Mouse (Mus musculus) hindbrain, embryonic 12.5 days (tissue): ENCODE results near the gene Lingo1. TPM values are rescaled to one million over a fixed set of nuclear protein-coding genes. Genes with fewer than 3 reads are reported as not detected.
A peak's percentile ranks its signal among the peaks of the same experiment; 100 is the strongest.

Experiments
- ATAC-seq: fragments of 200-750 bp; cut with Nextera tagmentation; 2 replicates; pipeline ENCODE4 v1.8.0; 2017; ENCODE audit warnings: moderate TSS enrichment; ENCODE audit not compliant: low FRiP score
- H3K27ac ChIP-seq: fragments of 300-500 bp; sonication (generic); 2 replicates; pipeline ENCODE4 v1.5.1; 2016; ENCODE audit warnings: mild to moderate bottlenecking
- H3K27me3 ChIP-seq: fragments of 300-500 bp; sonication (generic); 2 replicates; pipeline ENCODE4 v1.6.1; 2016; ENCODE audit warnings: mild to moderate bottlenecking
- H3K36me3 ChIP-seq: fragments of 300-500 bp; sonication (generic); 2 replicates; pipeline ENCODE4 v1.6.1; 2016; ENCODE audit warnings: mild to moderate bottlenecking
- H3K4me1 ChIP-seq: fragments of 300-500 bp; sonication (generic); 2 replicates; pipeline ENCODE4 v1.6.1; 2016
- H3K4me2 ChIP-seq: fragments of 300-500 bp; sonication (generic); replicated peaks from 2 replicates; pipeline ENCODE4 v1.6.1; 2016; ENCODE audit warnings: mild to moderate bottlenecking
- H3K4me3 ChIP-seq: fragments of 300-500 bp; sonication (generic); 2 replicates; pipeline ENCODE4 v1.5.1; 2016; ENCODE audit warnings: mild to moderate bottlenecking
- H3K9ac ChIP-seq: fragments of 300-500 bp; sonication (generic); 2 replicates; pipeline ENCODE4 v1.6.1; 2016; ENCODE audit warnings: mild to moderate bottlenecking, moderate library complexity
- H3K9me3 ChIP-seq: fragments of 300-500 bp; sonication (generic); replicated peaks from 2 replicates; pipeline ENCODE4 v1.6.1; 2016; ENCODE audit warnings: mild to moderate bottlenecking
- WGBS: fragments of 180-500 bp; shearing (Covaris S2); methylation state at CpG from one replicate; pipeline ENCODE4 v1.1.7; 2016; 5-methylcytosine and 5-hydroxymethylcytosine counted together
- polyA plus RNA-seq: library from polyadenylated mRNA; unstranded; fragments of >200 nt; fragmentation: Nextera tagmentation; extraction: Ambion mirVana; gene quantifications from 2 replicates; pipeline ENCODE4 v1.2.1, GENCODE M21; 2016

Gene Lingo1
- 35.6 and 36.9 TPM in 2 replicates for polyA plus RNA-seq

DNA sequence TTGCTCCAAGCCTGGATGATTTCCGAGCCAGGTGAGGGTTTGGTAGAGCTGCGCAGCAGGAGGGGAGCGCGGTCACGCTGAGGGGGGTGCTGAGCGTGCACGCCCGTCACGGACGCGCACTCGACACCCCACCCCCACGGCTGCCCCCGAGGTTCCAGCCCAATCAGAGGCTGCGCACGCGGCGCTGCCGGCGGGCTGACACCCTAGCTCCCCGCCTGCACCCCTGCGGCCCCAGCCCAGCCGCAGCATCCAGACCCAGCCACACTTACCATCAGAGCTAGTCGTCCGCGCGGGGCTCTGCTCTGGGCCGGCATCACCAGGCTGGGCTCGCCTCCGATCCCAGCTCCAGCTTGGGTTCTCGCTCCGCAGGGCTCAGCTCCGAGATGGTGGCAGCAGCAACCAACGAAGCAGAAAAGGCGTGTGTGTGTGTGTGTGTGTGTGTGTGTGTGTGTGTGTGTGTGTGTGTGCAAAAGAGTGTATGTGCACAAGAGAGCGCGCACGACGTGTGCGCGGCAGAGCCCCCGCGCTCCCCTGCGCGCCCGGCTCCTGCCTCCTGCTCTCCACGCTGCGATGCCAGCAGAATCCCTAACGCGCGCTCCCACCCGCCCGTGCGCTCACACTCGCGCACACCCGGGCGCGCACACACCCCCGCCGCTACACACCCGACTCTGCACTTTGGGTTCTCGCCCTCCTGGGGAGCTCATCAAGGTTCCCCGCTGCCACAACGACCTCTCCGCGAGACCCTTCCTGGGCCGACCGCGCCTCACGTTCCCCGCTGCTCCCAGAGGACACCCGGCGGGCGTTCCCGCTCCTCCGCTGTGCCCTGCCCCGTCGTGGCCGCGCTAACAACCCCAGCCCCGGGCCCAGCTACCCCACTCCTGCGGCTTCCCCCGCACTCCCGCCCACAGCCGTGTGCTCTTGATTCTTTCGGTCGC is at the start of gene Lingo1:
TSS of gene Lingo1 (minus strand) at position 748 of the 935 bp plus-strand sequence.
- peaks cover 71% of the 10 kb centered on the region for H3K27me3 ChIP-seq
- under 1% methylated on average over 69 of the region's 88 CpGs for WGBS
- peaks cover 21% of the 10 kb centered on the region; the same call in 1 of the 2 replicates for H3K4me1 ChIP-seq
- H3K4me2 ChIP-seq, result peak within 1 kb of the TSS; percentile 93
- H3K27ac ChIP-seq, result peak within 1 kb of the TSS; percentile 82
- no peaks in the 10 kb centered on the region for H3K36me3 ChIP-seq
- H3K4me3 ChIP-seq, result peak within 1 kb of the TSS; percentile 53
- ATAC-seq, result peak; percentile 71
- H3K9ac ChIP-seq, result peak within 1 kb of the TSS; percentile 75
- no peaks in the 10 kb centered on the region for H3K9me3 ChIP-seq

DNA sequence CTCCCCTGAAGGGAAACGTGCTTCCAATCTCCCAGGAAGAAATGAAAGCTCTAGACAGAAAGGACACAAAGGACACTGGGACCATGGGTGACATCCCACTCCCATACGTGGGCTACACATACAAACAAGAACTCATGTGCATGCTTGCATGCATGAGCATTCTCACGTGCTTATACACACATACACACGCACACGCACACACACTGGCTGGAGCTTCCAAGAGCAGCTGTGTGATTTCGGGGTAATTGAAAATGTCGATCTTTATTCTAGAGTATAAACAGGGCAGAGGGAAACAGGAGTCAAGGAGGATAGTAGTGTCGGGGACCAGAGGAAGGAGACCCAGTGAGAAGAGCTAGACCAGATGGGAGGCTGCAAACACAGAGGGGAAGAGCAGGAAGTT is 48.4 kb upstream of the Lingo1 start:
- Histone ChIP-seq H3K9me3 (no peaks in the 10 kb centered on the region), H3K9ac (0 out of 2 replicates have a peak overlapping the region, but pooled peaks have one; percentile 27), H3K27me3 (peaks cover 10% of the 10 kb centered on the region), H3K4me2 (no peak overlapping the region), H3K27ac (peak overlapping the region; percentile 62; the same call in 1 of the 2 replicates), H3K4me3 (no peak overlapping the region), H3K4me1 (peaks cover 40% of the 10 kb centered on the region), H3K36me3 (no peaks in the 10 kb centered on the region)
- WGBS, result 65% methylated on average over 8 of the region's 8 CpGs
- no peak for ATAC-seq

DNA sequence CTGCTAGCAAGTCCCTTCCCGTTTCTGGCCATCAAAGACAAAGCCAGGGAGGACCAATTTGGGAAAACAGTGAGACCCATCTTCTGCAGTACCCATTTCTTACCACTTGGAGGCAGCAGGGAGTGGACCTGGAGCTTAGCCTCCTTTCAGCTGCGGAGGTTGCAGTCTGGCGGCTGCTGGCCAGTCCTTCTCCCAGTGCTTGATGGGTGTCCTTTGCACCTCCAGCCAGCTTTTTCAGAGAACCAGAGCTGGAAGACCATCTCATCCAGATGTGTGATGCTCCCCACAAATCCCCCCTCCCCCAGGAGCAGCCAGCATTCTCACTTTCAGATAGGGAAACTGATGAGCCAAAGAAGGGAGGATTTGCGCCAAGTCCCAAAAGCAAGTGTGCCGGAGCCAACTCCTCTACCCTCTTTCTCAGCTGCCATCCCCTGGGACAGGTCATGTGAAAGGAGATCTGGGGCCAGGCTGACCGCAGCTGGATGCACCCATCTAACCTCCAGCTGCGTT is 47.5 kb upstream of the Lingo1 start:
- Histone ChIP-seq H3K4me3 (no peak overlapping the region), H3K27me3 (peaks cover 10% of the 10 kb centered on the region), H3K9ac (0 out of 2 replicates have a peak overlapping the region, but pooled peaks have one; percentile 1), H3K36me3 (no peaks in the 10 kb centered on the region), H3K4me2 (no peak overlapping the region), H3K4me1 (peaks cover 41% of the 10 kb centered on the region), H3K27ac (peak overlapping the region; percentile 62; the same call in 1 of the 2 replicates), H3K9me3 (no peaks in the 10 kb centered on the region)
- 39% methylated on average over 7 of the region's 7 CpGs for WGBS
- no peak for ATAC-seq

DNA sequence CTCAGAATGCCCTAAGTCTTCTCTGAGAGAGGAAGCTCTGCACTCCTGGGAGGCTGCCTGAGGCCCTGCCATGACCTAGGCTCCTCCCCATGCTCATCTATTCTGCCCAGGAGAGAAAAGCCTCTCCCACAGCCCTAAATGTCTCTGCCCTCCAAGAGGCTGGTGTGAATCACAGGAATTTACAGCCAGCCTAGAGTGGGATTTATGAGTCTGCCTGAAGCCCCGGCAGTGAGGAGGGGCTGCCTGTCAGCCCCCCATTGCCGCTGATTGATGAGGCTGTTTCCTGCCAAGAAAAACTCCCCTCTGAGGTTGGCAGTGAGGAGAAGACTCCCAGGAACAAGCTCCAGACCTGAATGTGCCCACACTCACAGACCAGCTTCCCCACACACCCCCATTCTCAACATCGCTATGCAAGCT is 46.0 kb upstream of the Lingo1 start:
- peak overlapping the region; percentile 32; the same call in 1 of the 2 replicates for H3K9ac ChIP-seq
- 41% methylated on average over 3 of the region's 3 CpGs for WGBS
- H3K4me2 ChIP-seq, result no peak overlapping the region
- H3K4me1 ChIP-seq, result peaks cover 41% of the 10 kb centered on the region
- no peaks in the 10 kb centered on the region for H3K36me3 ChIP-seq
- peaks cover 10% of the 10 kb centered on the region for H3K27me3 ChIP-seq
- H3K9me3 ChIP-seq, result no peaks in the 10 kb centered on the region
- no peak; the same call in 1 of the 2 replicates for ATAC-seq
- H3K27ac ChIP-seq, result peak overlapping the region; percentile 55
- no peak overlapping the region for H3K4me3 ChIP-seq

DNA sequence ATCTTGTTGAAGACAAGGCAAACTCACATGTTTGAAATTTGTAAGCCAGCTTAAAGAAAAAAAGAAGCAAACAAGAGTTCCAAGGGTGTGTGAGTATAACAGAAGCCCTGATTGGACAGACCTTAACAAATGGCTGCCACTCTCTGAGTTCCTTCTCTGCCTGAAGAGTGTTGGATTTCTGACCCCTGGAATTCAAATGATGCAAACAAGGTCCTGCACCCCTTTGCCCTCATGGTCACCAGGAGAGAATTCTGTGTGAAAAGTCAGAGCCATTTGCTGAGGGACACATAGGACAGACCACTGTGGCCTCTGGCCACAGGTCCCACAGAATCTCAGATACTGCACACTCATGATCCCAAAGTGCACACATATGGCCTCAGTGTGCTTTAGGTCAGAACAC is 45.6 kb upstream of the Lingo1 start:
- peak overlapping the region; percentile 32; the same call in 1 of the 2 replicates for H3K9ac ChIP-seq
- no peaks in the 10 kb centered on the region for H3K36me3 ChIP-seq
- peaks cover 41% of the 10 kb centered on the region for H3K4me1 ChIP-seq
- H3K4me2 ChIP-seq, result no peak overlapping the region
- H3K27me3 ChIP-seq, result peaks cover 10% of the 10 kb centered on the region
- no peak overlapping the region for H3K4me3 ChIP-seq
- H3K27ac ChIP-seq, result peak overlapping the region; percentile 55
- ATAC-seq, result no peak
- no peaks in the 10 kb centered on the region for H3K9me3 ChIP-seq

DNA sequence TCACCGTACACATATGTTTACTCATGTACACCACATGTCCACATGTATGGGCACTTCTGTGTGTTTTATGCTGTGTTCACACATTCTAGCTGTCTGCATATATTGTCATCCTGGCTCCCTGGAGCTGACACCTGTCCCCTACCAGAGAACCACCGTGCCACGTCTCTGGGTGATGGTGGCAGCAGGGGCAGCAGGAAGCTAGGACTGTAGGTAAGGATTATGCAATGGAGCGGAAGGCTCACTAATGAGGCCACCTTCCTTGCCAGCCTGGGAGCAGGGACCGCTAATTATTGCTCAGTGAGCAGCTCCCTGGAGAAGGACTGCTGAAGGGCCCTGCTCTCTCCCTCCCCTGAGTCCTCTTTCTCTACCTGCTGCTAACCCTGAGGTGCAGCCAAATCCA is 44.5 kb upstream of the Lingo1 start:
- H3K4me3 ChIP-seq, result no peak overlapping the region
- no peak for ATAC-seq
- H3K27me3 ChIP-seq, result peaks cover 12% of the 10 kb centered on the region
- no peak overlapping the region for H3K9ac ChIP-seq
- H3K27ac ChIP-seq, result 0 out of 2 replicates have a peak overlapping the region, but pooled peaks have one; percentile 5
- WGBS, result 66% methylated on average over 5 of the region's 5 CpGs
- H3K4me1 ChIP-seq, result peaks cover 41% of the 10 kb centered on the region
- no peaks in the 10 kb centered on the region for H3K9me3 ChIP-seq
- no peaks in the 10 kb centered on the region for H3K36me3 ChIP-seq
- H3K4me2 ChIP-seq, result no peak overlapping the region

DNA sequence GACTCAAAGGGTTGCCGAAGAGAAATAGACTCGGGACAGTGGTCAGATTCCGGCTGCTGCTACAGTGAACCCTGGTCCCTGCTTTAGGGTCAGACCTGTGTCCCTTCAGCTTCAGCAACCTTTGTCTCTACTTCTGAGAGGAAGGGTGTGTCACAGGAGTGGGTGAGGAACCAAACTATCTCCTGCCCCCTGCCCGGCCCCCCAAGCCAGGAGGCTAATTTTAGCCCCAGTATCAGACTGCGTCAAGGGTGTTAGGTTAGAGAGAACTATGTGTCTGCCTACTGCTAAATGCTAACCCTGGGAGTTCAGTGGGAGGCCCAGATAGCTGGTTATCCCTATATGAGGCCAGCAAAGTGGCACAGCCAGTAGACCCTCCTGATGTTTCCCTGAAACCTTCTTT is 38.9 kb upstream of the Lingo1 start:
- WGBS, result 77% methylated on average over 5 of the region's 5 CpGs
- Histone ChIP-seq H3K9me3 (no peaks in the 10 kb centered on the region), H3K4me1 (peaks cover 17% of the 10 kb centered on the region), H3K4me2 (no peak overlapping the region), H3K4me3 (no peak overlapping the region), H3K9ac (no peak overlapping the region), H3K36me3 (no peaks in the 10 kb centered on the region), H3K27ac (no peak overlapping the region), H3K27me3 (peaks cover 9% of the 10 kb centered on the region)
- ATAC-seq, result no peak

DNA sequence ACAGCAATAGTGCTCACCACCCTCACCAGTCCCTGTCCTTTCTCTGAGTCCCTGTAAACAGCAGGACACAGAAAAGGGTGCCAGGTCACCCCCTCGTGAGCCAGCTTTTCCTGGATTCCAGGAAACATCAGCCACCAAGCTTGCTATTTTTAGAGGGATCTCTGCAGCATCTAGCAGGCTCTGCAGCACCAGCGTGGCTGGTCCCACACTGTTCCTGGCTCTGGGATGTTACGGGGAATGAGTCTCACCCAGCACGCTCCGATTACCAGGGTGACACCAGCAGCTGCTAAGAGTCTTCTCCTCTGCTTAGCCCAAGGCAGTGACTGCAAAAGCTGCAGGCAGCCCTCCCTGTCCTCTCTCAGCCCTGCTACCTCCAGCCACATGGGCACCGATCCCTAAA is 36.6 kb upstream of the Lingo1 start:
- H3K4me1 ChIP-seq, result peaks cover 19% of the 10 kb centered on the region
- ATAC-seq, result no peak
- H3K4me3 ChIP-seq, result no peak overlapping the region
- no peak overlapping the region for H3K27ac ChIP-seq
- no peaks in the 10 kb centered on the region for H3K36me3 ChIP-seq
- peaks cover 9% of the 10 kb centered on the region for H3K27me3 ChIP-seq
- no peak overlapping the region for H3K4me2 ChIP-seq
- H3K9me3 ChIP-seq, result no peaks in the 10 kb centered on the region
- WGBS, result 33% methylated on average over 6 of the region's 6 CpGs
- H3K9ac ChIP-seq, result no peak overlapping the region

DNA sequence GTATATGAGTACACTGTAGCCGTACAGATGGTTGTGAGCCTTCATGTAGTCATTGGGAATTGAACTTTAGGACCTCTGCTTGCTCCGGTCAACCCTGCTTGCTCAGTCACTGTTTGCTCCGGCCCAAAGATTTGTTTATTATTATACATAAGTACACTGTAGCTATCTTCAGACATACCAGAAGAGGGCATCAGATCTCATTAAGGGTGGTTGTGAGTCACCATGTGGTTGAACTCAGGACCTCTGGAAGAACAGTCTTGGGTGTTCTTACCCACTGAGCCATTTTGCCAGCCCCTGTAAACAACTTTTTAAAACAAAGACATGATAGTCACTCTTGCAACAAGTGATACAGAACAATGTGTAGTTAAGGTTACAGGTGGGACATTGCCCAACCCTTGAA is 35.6 kb upstream of the Lingo1 start:
- Histone ChIP-seq H3K9ac (no peak overlapping the region), H3K4me3 (no peak overlapping the region), H3K27ac (no peak overlapping the region), H3K36me3 (no peaks in the 10 kb centered on the region), H3K4me1 (peaks cover 19% of the 10 kb centered on the region), H3K9me3 (no peaks in the 10 kb centered on the region), H3K4me2 (no peak overlapping the region), H3K27me3 (peaks cover 13% of the 10 kb centered on the region)
- WGBS, result 88% methylated on average over 3 of the region's 3 CpGs
- ATAC-seq, result no peak

DNA sequence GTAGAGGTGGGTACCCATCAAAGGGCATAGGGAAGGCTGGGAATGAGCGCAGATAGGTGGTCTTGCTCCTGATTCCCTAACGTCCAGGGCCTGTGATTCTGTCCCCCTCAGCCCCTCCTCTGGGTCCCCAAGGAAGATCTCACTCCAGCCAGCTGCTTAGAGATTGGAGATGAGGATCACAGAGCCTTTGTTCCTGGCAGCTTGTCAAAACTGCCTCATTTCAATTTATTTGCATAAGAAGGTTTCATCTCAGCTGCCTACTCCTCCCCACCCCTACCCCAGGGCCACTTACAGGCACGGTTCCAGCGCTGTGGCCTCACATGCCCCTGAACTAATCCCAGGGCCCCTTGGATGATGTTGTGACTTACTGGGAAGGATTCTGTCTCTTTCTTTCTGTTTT is 33.9 kb upstream of the Lingo1 start:
- Histone ChIP-seq H3K36me3 (no peaks in the 10 kb centered on the region), H3K4me1 (peaks cover 28% of the 10 kb centered on the region), H3K4me2 (no peak overlapping the region), H3K9ac (no peak overlapping the region), H3K27ac (peak overlapping the region; percentile 42; the same call in 1 of the 2 replicates), H3K9me3 (no peaks in the 10 kb centered on the region), H3K4me3 (no peak overlapping the region), H3K27me3 (peaks cover 12% of the 10 kb centered on the region; the same call in 1 of the 2 replicates)
- ATAC-seq, result peak; percentile 75
- 18% methylated on average over 4 of the region's 4 CpGs for WGBS

DNA sequence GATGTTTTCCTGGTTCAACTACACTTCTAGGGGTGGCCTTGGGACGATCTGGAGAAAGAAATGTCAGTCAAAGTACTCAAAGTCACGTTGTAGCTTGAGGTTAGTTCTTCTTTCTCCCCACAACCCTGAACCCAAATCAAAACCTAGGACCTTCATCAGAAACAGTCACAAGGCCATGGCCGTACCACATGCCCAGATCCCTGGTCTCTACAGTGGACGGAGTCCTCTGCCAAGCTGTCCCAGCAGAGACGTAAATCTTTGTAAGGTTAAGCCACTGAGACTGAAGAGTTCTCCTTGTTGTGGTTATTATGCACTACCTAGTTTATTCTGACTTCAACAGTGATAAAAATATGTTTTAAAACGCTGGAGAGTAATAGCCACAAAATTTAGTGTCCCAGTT is 32.6 kb upstream of the Lingo1 start:
- Histone ChIP-seq H3K36me3 (no peaks in the 10 kb centered on the region), H3K9me3 (no peaks in the 10 kb centered on the region), H3K4me2 (no peak overlapping the region), H3K4me1 (peaks cover 36% of the 10 kb centered on the region), H3K9ac (no peak overlapping the region), H3K27ac (no peak overlapping the region), H3K4me3 (no peak overlapping the region), H3K27me3 (peaks cover 12% of the 10 kb centered on the region; the same call in 1 of the 2 replicates)
- WGBS, result 83% methylated on average over 6 of the region's 6 CpGs
- no peak for ATAC-seq

DNA sequence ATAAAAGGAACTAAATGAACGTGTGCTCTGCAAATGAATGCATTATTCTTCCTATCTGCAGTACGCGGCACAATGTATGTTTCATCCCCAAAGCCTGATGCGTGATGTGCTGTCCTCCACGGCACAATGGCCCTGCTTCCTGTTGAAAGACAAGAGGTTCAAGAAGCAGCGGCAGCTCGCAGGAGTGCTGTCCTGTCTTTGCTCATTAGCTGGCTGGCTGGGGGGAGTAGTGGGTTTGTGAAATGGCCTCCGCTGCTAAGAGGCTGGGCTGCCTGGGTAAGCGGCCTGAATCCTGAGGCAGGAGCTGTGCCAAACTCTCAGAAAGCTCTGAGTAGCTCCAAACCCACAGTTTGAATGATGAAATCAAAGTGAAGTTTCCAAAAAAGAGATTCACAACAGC is 31.9 kb upstream of the Lingo1 start:
- Histone ChIP-seq H3K36me3 (no peaks in the 10 kb centered on the region), H3K4me1 (peaks cover 36% of the 10 kb centered on the region), H3K4me3 (no peak overlapping the region), H3K27ac (no peak overlapping the region), H3K27me3 (peaks cover 12% of the 10 kb centered on the region; the same call in 1 of the 2 replicates), H3K9me3 (no peaks in the 10 kb centered on the region), H3K4me2 (no peak overlapping the region), H3K9ac (no peak overlapping the region)
- no peak for ATAC-seq
- WGBS, result 34% methylated on average over 9 of the region's 9 CpGs
